Mouse (Mus musculus): Measurements from ENCODE around the gene Olfr652. TPM values are rescaled to one million over a fixed set of nuclear protein-coding genes. Genes with fewer than 3 reads are reported as not detected.

Gene Olfr652
- polyA plus RNA-seq, 1 experiment from 2014 or later: not detected

GRCm38 (mm10) chr7:104603173-104603572 lies 42.5 kb downstream of the Olfr652 start:
- H3K27ac ChIP-seq (ENCODE audit: low read length): no peak overlapping the region
- H3K4me3 ChIP-seq (ENCODE audit: low read length): no peak overlapping the region
- no peaks in the 10 kb centered on the region for H3K36me3 ChIP-seq (ENCODE audit: control insufficient read depth, insufficient read depth)
- WGBS: 6% methylated on average over 3 of the region's 3 CpGs
- H3K9ac ChIP-seq (ENCODE audit: low read length): no peak overlapping the region
- H3K4me1 ChIP-seq (ENCODE audit: control insufficient read depth, insufficient read depth, low read length): no peaks in the 10 kb centered on the region
- H3K27me3 ChIP-seq (ENCODE audit: control insufficient read depth, insufficient read depth, low read length): no peaks in the 10 kb centered on the region
- H3K9me3 ChIP-seq (replicated peaks; ENCODE audit: control insufficient read depth, low read length): no peaks in the 10 kb centered on the region
- no peak overlapping the region for H3K4me2 ChIP-seq (ENCODE audit: low read depth, low read length)
- no peak for ATAC-seq (replicated peaks; ENCODE audit: extremely low read depth, insufficient read depth, low FRiP score)

- no peak overlapping the region for H3K27ac ChIP-seq (ENCODE audit: low read length)
- no peak overlapping the region for H3K9ac ChIP-seq (ENCODE audit: low read length)
- H3K36me3 ChIP-seq (ENCODE audit: control insufficient read depth, insufficient read depth): no peaks in the 10 kb centered on the region
- no peaks in the 10 kb centered on the region for H3K9me3 ChIP-seq (replicated peaks; ENCODE audit: control insufficient read depth, low read length)
- H3K4me3 ChIP-seq (ENCODE audit: low read length): no peak overlapping the region
- H3K4me2 ChIP-seq (ENCODE audit: low read depth, low read length): no peak overlapping the region
- ATAC-seq (replicated peaks; ENCODE audit: extremely low read depth, insufficient read depth, low FRiP score): no peak
- no peaks in the 10 kb centered on the region for H3K27me3 ChIP-seq (ENCODE audit: control insufficient read depth, insufficient read depth, low read length)
- no peaks in the 10 kb centered on the region for H3K4me1 ChIP-seq (ENCODE audit: control insufficient read depth, insufficient read depth, low read length)
Observed at GRCm38 (mm10) chr7:104604727-104605126, 44.0 kb downstream of the Olfr652 start.

GRCm38 (mm10) chr7:104613655-104614054 lies 53.0 kb downstream of the Olfr652 start, which contains the start of gene Olfr656:
Gene Olfr656 (plus strand): TSS chr7:104613955.
- Histone ChIP-seq H3K27me3 (ENCODE audit: control insufficient read depth, insufficient read depth, low read length) (no peaks in the 10 kb centered on the region), H3K36me3 (ENCODE audit: control insufficient read depth, insufficient read depth) (no peaks in the 10 kb centered on the region), H3K9me3 (replicated peaks; ENCODE audit: control insufficient read depth, low read length) (0 out of 2 replicates have a peak, but pooled peaks cover 2% of the 10 kb centered on the region), H3K9ac (ENCODE audit: low read length) (no peak within 1 kb of the TSS), H3K4me2 (ENCODE audit: low read depth, low read length) (no peak within 1 kb of the TSS), H3K27ac (ENCODE audit: low read length) (no peak within 1 kb of the TSS), H3K4me3 (ENCODE audit: low read length) (no peak within 1 kb of the TSS), H3K4me1 (ENCODE audit: control insufficient read depth, insufficient read depth, low read length) (no peaks in the 10 kb centered on the region)
- no peak for ATAC-seq (replicated peaks; ENCODE audit: extremely low read depth, insufficient read depth, low FRiP score)
- WGBS: 67% methylated on average over 4 of the region's 4 CpGs

Other genes starting within 250 kb of the Olfr652 start
- gene Trim12a, start 245.4 kb upstream of the Olfr652 start, polyA plus RNA-seq (2015; fragmentation: Nextera tagmentation; extraction: Ambion mirVana): 7.5 and 10.1 TPM in 2 replicates
- gene Trim34b, start 231.4 kb upstream of the Olfr652 start, polyA plus RNA-seq (2015; fragmentation: Nextera tagmentation; extraction: Ambion mirVana): 0.13 and 0.20 TPM in 2 replicates
- gene Trim12c, start 207.5 kb upstream of the Olfr652 start, polyA plus RNA-seq (2015; fragmentation: Nextera tagmentation; extraction: Ambion mirVana): 2.2 and 2.9 TPM in 2 replicates
- gene Trim30b, start 191.0 kb upstream of the Olfr652 start, polyA plus RNA-seq (2015; fragmentation: Nextera tagmentation; extraction: Ambion mirVana): 0.05 and 0.07 TPM in 2 replicates
- 0.11 and 0.26 TPM in 2 replicates for gene Trim30c, start 160.1 kb upstream of the Olfr652 start, polyA plus RNA-seq (2015; fragmentation: Nextera tagmentation; extraction: Ambion mirVana)
- gene Trim30a, start 95.7 kb upstream of the Olfr652 start, polyA plus RNA-seq (2015; fragmentation: Nextera tagmentation; extraction: Ambion mirVana): 1.3 and 2.2 TPM in 2 replicates
- 0.41 and 0.95 TPM in 2 replicates for gene Trim30d, start 53.1 kb upstream of the Olfr652 start, polyA plus RNA-seq (2015; fragmentation: Nextera tagmentation; extraction: Ambion mirVana)
- not detected in 2 replicates for gene Olfr651, start 10.8 kb upstream of the Olfr652 start, polyA plus RNA-seq (2015; fragmentation: Nextera tagmentation; extraction: Ambion mirVana)
- not detected in 2 replicates for gene Olfr653, start 16.4 kb downstream of the Olfr652 start, polyA plus RNA-seq (2015; fragmentation: Nextera tagmentation; extraction: Ambion mirVana)
- not detected in 2 replicates for gene Olfr654, start 26.1 kb downstream of the Olfr652 start, polyA plus RNA-seq (2015; fragmentation: Nextera tagmentation; extraction: Ambion mirVana)
- not detected in 2 replicates for gene Olfr655, start 40.9 kb downstream of the Olfr652 start, polyA plus RNA-seq (2015; fragmentation: Nextera tagmentation; extraction: Ambion mirVana)
- not detected in 2 replicates for gene Olfr656, start 53.1 kb downstream of the Olfr652 start, polyA plus RNA-seq (2015; fragmentation: Nextera tagmentation; extraction: Ambion mirVana)
- not detected in 2 replicates for gene Olfr657, start 63.9 kb downstream of the Olfr652 start, polyA plus RNA-seq (2015; fragmentation: Nextera tagmentation; extraction: Ambion mirVana)
- not detected in 2 replicates for gene Olfr658, start 86.4 kb downstream of the Olfr652 start, polyA plus RNA-seq (2015; fragmentation: Nextera tagmentation; extraction: Ambion mirVana)
- gene Olfr659, start 105.9 kb downstream of the Olfr652 start, polyA plus RNA-seq (2015; fragmentation: Nextera tagmentation; extraction: Ambion mirVana): not detected in 2 replicates
- gene Olfr661, start 125.6 kb downstream of the Olfr652 start, polyA plus RNA-seq (2015; fragmentation: Nextera tagmentation; extraction: Ambion mirVana): not detected in 2 replicates
- not detected in 2 replicates for gene Usp17le, start 216.6 kb downstream of the Olfr652 start, polyA plus RNA-seq (2015; fragmentation: Nextera tagmentation; extraction: Ambion mirVana)